Mouse (Mus musculus) lung, postnatal 0 days (tissue): ENCODE data around the gene 2010111I01Rik. TPM values are rescaled to one million over a fixed set of nuclear protein-coding genes. Genes with fewer than 3 reads are reported as not detected.
"Not testable (repeated sequence)": the region's sequence is repeated elsewhere in the genome, so short reads cannot be mapped to it uniquely, and the experiment has no call there.

Experiments
- ATAC-seq: fragments of 200-750 bp; cut with Nextera tagmentation; 2 replicates; pipeline ENCODE4 v1.8.0; 2017; ENCODE audit warnings: moderate library complexity
- DNase-seq: peaks from one replicate; pipeline ENCODE4 v3.0.0-alpha.2; 2016; ENCODE audit warnings: low spot score
- H3K27ac ChIP-seq: fragments of 300-500 bp; sonication (generic); 2 replicates; pipeline ENCODE4 v1.5.1; 2014; ENCODE audit warnings: antibody characterized with exemption, mild to moderate bottlenecking, low read length, mixed read lengths
- H3K27me3 ChIP-seq: fragments of 300-500 bp; sonication (generic); replicated peaks from 2 replicates; pipeline ENCODE4 v1.6.1; 2014; ENCODE audit warnings: low read length, mixed read lengths; ENCODE audit not compliant: insufficient read depth
- H3K36me3 ChIP-seq: fragments of 300-500 bp; sonication (generic); 2 replicates; pipeline ENCODE4 v1.6.1; 2014; ENCODE audit warnings: low read length, mixed read lengths; ENCODE audit not compliant: insufficient read depth
- H3K4me1 ChIP-seq: fragments of 300-500 bp; sonication (generic); 2 replicates; pipeline ENCODE4 v1.6.1; 2014; ENCODE audit warnings: antibody characterized with exemption, low read depth, low read length, mixed read lengths; ENCODE audit not compliant: insufficient read depth
- H3K4me2 ChIP-seq: fragments of 300-500 bp; sonication (generic); replicated peaks from 2 replicates; pipeline ENCODE4 v1.6.1; 2014; ENCODE audit warnings: low read depth, mild to moderate bottlenecking, low read length, moderate library complexity, mixed read lengths
- H3K4me3 ChIP-seq: fragments of 300-500 bp; sonication (generic); 2 replicates; pipeline ENCODE4 v1.5.1; 2014; ENCODE audit warnings: low read depth, low read length
- H3K9ac ChIP-seq: fragments of 300-500 bp; sonication (generic); replicated peaks from 2 replicates; pipeline ENCODE4 v1.6.1; 2014; ENCODE audit warnings: low read depth, mild to moderate bottlenecking
- H3K9me3 ChIP-seq: fragments of 300-500 bp; sonication (generic); 2 replicates; pipeline ENCODE4 v1.6.1; 2016; ENCODE audit warnings: low read length, mixed read lengths
- CTCF ChIP-seq: IDR thresholded peaks from 2 replicates; pipeline ENCODE4 v1.5.1; 2016; ENCODE audit warnings: antibody characterized with exemption, mild to moderate bottlenecking
- EP300 ChIP-seq: IDR thresholded peaks from 2 replicates; pipeline ENCODE4 v1.6.1; 2016; ENCODE audit warnings: antibody characterized with exemption, mild to moderate bottlenecking, control low read depth
- WGBS: fragments of 180-500 bp; shearing (Covaris S2); extraction: QIAGEN DNeasy Blood & Tissue Kit; methylation state at CpG from one replicate; pipeline ENCODE4 v1.1.7; 2014; 5-methylcytosine and 5-hydroxymethylcytosine counted together
- polyA plus RNA-seq: library from polyadenylated mRNA; unstranded; fragments of >200 nt; fragmentation: Nextera tagmentation; extraction: Ambion mirVana; gene quantifications from 2 replicates; pipeline ENCODE4 v1.2.1, GENCODE M21; 2015

Gene 2010111I01Rik
- polyA plus RNA-seq, 1 experiment from 2014 or later = 130 TPM

DNA sequence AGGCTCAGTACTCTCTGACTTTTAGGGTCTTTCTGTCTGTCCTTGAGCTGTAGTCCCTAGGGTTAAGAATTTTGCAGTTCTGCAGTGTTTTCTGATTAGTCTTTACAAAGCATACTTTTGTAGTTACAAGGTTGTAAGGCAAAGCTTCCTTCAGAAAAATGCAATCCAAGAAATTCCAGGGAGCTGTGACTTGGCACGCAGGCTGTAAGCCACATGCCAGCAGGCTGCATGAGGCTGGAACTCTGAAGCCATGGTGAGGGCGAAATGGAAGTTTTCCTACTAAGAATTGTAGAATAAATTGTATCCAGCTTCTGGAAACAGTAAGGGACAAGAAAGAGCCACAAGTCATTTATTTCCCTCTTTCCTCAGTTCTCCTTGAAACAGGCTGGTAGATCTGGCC, 15.4 kb downstream of the 2010111I01Rik start:
- ATAC-seq (no peak), DNase-seq (peak; percentile 28)
- Histone ChIP-seq H3K27ac (no peak overlapping the region), H3K4me3 (no peak overlapping the region), H3K9ac (no peak overlapping the region), H3K9me3 (no peaks in the 10 kb centered on the region), H3K4me1 (peaks cover 6% of the 10 kb centered on the region; the same call in 1 of the 2 replicates), H3K4me2 (no peak overlapping the region), H3K36me3 (no peaks in the 10 kb centered on the region), H3K27me3 (no peaks in the 10 kb centered on the region)
- TF ChIP-seq EP300 (no peak), CTCF (no peak)
- 54% methylated on average over 2 of the region's 2 CpGs for WGBS

DNA sequence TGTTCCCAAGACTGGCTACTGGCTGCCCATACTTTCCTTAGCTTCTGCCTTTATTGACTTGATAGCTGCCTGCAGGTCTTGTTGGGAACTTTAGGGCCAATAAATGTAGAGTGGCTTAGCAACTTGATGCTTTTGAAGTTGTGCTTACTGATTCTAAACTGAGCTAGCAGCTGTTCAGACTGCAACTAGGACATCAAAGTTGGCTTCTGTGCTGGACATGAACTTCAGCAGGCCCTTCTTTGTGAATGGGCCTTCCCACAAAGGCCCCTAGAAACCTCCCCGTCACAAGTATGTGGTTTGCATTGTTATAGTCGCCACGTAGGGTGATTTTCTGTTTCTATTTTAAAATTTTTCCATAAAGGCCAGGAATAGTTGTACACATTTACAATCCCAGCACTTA, 19.8 kb downstream of the 2010111I01Rik start:
- Histone ChIP-seq H3K4me2 (no peak overlapping the region), H3K9ac (no peak overlapping the region), H3K27me3 (no peaks in the 10 kb centered on the region), H3K4me3 (no peak overlapping the region), H3K27ac (no peak overlapping the region), H3K36me3 (no peaks in the 10 kb centered on the region), H3K4me1 (peaks cover 6% of the 10 kb centered on the region; the same call in 1 of the 2 replicates), H3K9me3 (no peaks in the 10 kb centered on the region)
- WGBS = 73% methylated on average over 3 of the region's 3 CpGs
- ATAC-seq (no peak), DNase-seq (no peak)
- TF ChIP-seq CTCF (no peak), EP300 (no peak)

DNA sequence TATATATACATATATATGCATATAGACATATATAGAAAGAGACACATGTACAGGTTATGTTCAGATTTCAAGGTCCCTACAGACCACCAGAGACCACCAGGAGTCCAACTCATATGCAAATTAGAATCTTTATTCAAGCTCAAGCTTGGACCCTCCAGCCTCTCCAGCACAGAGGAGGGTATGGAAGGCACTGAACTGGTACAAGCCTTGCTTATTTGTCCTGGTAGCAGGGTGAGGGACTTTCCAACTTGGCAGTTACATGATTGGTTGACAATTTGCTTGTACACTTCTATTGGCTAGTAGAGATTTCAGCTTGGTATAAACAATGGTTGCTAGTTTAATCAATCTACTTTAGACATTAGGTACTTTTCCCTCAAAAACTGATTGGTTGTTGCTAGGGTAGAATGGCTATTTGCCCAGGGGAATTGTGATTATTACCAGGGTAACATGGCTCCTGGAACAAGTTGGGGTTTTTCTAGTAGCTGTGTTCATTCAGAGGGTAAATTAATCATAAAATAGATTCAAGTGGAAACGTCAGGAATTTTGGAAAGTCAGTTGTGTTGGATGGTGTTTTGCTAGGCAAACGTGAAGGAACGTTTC, 25.3 kb downstream of the 2010111I01Rik start:
- Histone ChIP-seq H3K4me2 (no peak overlapping the region), H3K9me3 (no peaks in the 10 kb centered on the region), H3K27ac (no peak overlapping the region), H3K4me3 (no peak overlapping the region), H3K27me3 (no peaks in the 10 kb centered on the region), H3K4me1 (no peaks in the 10 kb centered on the region), H3K9ac (no peak overlapping the region), H3K36me3 (no peaks in the 10 kb centered on the region)
- ATAC-seq (no peak), DNase-seq (no peak)
- TF ChIP-seq CTCF (no peak), EP300 (no peak)
- 59% methylated on average over 3 of the region's 3 CpGs for WGBS

DNA sequence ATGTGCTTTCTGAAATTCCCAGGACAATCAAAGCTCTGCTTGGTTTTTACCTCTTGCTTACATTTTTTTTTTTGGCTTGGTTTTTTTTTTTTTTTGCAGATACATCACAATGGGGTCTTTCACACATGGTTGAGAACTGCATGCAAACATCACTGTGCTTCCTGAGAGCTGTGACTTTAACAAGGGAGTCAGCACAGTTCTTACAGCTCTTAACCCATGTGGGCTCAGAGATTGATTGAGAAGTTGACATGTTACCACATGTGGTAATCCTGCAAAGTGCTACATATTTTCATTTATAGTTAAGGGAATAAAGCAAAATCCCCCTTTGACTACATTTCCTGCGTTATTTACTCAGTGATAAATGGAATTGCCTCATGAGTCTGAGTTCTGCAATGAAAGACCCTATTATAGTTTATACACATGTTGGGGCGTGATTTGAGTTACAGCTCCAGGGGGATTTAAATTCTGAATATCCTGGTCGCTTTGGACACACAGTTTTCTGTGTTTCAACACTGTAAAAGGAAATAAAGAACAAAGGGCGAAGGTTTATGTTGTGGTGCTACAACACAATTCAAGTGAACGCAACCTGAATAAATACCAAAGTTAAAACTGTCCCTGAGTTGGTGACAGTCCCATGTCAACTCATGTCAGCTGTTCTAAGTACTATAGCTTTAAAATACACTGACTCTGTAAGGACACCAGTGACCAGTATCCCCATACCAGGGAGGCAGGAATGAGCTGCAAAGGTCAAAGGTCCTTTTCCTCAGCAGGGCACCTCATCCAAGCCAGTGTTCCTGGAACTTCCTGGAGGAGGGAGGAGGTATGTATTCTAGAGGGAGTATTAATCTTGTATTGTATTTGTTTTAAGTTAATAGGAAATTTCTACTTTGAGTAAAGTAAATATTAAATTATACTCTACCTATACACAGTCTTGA, 29.1 kb downstream of the 2010111I01Rik start:
- Histone ChIP-seq H3K4me1 (no peaks in the 10 kb centered on the region), H3K4me2 (no peak overlapping the region), H3K27me3 (no peaks in the 10 kb centered on the region), H3K9ac (no peak overlapping the region), H3K4me3 (no peak overlapping the region), H3K9me3 (no peaks in the 10 kb centered on the region), H3K27ac (no peak overlapping the region), H3K36me3 (no peaks in the 10 kb centered on the region)
- no peak for ATAC-seq
- no peak for DNase-seq
- WGBS = 70% methylated on average over 5 of the region's 5 CpGs
- TF ChIP-seq EP300 (no peak), CTCF (no peak)

DNA sequence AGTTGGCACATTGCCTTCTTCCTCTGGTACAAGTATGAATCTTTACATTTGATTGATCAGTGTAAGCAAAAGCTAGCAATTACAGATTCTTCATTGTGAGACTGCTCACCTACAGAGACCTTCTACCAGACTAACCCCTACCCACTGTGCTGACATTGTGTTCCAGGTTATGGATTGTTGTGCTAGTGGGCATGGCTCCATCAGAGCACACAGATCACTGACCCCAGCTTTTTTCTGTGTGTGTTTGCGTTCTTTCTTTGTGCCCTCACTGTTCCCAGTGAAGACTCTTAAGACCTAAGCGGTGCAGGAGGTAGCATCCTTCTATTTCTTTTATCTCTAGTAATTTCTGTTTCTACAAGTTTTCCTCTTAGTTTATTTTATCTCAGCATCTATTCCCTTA, 32.1 kb downstream of the 2010111I01Rik start:
- H3K9me3 ChIP-seq = no peaks in the 10 kb centered on the region
- H3K27ac ChIP-seq = no peak overlapping the region
- H3K4me3 ChIP-seq = no peak overlapping the region
- no peaks in the 10 kb centered on the region for H3K36me3 ChIP-seq
- H3K27me3 ChIP-seq = no peaks in the 10 kb centered on the region
- no peak overlapping the region for H3K9ac ChIP-seq
- no peak for DNase-seq
- H3K4me1 ChIP-seq = no peaks in the 10 kb centered on the region
- no peak for TF ChIP-seq CTCF
- TF ChIP-seq EP300 = no peak
- 96% methylated on average over 2 of the region's 2 CpGs for WGBS
- H3K4me2 ChIP-seq = no peak overlapping the region
- no peak for ATAC-seq

DNA sequence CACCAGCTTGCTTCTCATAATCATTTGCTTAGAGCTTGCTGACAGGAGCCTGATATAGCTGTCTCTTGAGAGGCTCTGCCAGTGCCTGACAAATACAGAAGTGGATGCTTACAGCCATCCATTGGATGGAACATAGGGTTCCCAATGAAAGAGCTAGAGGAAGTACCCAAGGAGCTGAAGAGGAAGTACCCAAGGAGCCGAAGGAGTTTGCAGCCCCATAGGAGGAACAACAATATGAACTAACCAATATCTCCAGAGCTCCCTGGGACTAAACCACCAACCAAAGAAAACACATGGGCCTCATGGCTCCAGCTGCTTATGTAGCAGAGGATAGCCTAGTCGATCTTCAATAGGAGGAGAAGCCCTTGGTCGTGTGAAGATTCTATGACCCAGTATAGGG, 42.8 kb downstream of the 2010111I01Rik start:
- H3K4me2 ChIP-seq, H3K27ac ChIP-seq, H3K9ac ChIP-seq, H3K4me3 ChIP-seq, H3K9me3 ChIP-seq, H3K36me3 ChIP-seq, ATAC-seq, H3K4me1 ChIP-seq, DNase-seq, H3K27me3 ChIP-seq: not testable (repeated sequence)
- WGBS = 81% methylated on average over 3 of the region's 3 CpGs
